Mouse (Mus musculus): Measurements from ENCODE around the gene Olfr644.

DNA sequence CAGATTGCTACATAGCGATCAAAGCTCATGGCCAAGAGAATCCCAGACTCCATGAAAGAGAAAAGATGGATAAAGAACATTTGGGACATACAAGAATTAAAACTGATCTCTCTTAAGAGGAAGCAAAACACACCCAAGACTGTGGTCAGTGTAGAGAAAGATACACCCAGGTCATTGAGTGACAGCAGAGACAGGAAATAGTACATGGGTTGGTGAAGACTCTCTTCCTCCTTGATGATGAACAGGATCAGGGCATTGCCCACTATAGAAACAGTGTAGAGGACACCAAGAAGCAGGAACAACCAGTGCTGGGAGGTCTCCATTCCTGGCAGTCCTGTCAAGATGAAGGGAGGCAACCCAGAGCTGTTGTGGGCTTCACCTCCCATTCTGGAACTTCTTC lies 12.5 kb downstream of the Olfr644 start:
- TF ChIP-seq GATA1 (IDR thresholded peaks at IDR 0.05; ENCODE audit: low read length) (no peak), TAL1 (IDR thresholded peaks at IDR 0.05; ENCODE audit: low read length) (no peak)
